Mouse (Mus musculus) thymus, adult 18-20 months (tissue): ENCODE measurements around the gene Tmem238.
"Not testable (repeated sequence)": the region's sequence is repeated elsewhere in the genome, so short reads cannot be mapped to it uniquely, and the experiment has no call there.

Experiments
- DNase-seq, 2 experiments: peaks; one replicate each; pipeline ENCODE4 v3.0.0; 2022; ENCODE audit warnings: mixed read lengths in 2 of 2

Gene Tmem238

DNA sequence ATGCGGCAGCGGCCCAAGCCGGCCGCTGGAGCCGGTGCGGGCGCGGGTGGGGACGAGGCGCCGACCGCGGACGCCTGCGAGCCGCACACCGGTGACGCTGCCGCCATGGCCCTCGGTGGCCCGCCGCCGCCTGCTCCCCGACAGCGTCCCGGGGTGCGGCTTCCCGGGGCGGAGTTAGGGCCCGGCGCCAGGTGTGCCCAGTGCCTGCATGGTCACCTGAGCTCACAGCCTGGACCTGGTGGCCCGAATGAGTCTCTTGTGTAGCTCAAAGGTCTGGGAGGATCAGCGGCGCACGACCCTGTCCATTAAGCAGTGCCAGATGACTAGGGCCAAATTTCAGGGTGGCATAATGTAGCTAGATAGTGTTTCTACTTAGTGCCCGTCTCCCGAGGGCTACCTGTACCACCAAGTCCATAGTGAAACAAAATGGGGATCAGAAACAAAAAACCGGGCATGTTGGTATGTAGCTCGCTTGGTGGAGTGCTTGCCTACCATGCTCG lies at the start of gene Tmem238:
TSS of gene Tmem238 (minus strand) at position 221 of the 500 bp plus-strand sequence.
- no peak for DNase-seq

DNA sequence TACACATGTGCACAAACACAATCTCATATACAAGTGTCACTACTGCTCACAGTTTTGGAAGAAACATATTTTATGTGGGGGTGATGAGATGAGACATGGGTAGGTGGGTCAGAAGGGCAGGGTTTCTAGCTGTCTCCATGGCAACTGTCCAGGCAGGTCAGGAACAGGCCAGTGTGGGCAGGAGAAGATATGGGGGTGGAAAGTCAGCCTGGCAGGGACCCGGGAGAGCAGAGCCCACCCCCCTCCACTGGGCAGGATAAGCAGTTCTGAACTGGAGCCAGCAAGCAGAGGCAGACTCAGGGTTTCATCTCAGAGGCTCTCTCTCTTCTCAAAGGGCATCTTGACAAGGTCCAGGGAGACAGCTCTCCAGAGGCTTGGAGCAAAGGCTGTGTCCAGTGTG lies 48.2 kb upstream of the Tmem238 start:
- no peak for DNase-seq

DNA sequence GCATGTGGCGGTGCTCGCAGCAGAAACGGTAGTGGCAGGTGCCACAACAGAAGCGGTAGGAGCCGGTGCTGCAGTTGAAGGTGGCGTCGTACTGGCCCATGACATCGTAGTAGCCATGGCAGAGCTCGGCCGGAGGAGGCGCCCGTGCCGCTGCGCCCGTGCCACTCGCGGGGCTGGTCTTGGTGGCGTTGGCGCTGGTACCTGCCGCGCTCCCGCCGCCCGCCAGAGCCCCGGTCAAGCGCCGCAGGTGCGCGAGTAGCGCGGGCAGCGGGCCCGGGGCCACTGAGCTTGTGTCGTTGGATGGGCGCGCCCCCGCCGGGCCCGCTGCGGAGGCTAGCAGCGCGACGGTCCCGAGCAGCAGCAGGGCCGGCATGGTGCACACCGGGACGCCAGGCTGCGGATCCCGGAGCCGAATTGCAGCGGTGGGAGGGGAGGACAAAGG lies 46.9 kb upstream of the Tmem238 start:
- DNase-seq, result peak; percentile 42 to 43

- no peak for DNase-seq
These were observed 46.3 kb upstream of the Tmem238 start for GRCm38 (mm10) chr7:4835631-4836327.

- no peak for DNase-seq
These were observed 41.0 kb upstream of the Tmem238 start for GRCm38 (mm10) chr7:4830476-4830875.

DNA sequence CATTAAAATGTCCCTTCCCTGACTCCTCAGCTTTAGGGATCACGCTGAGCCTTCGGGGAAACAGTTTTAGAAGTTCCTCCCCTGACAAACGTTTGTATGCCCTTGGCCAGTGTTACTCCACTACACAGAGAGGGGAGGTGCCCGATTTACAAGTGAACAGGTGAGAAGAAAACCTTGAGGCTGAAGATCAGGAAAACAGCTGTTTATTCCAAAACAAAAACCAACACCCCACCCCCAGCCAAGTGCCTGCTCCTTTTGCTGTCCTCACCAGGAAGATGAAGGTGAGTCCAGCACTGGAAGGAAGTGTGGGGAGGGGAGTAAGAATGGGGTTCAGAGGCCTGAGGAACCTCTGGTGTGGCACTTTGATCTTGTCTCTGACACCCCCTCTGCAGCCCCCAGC lies 35.9 kb upstream of the Tmem238 start:
- no peak for DNase-seq

GRCm38 (mm10) chr7:4822162-4822907 lies 32.9 kb upstream of the Tmem238 start:
- no peak for DNase-seq

- DNase-seq, result no peak
These were observed 32.2 kb upstream of the Tmem238 start for GRCm38 (mm10) chr7:4821690-4822089.

- DNase-seq, result not testable (repeated sequence)
These were observed 31.5 kb upstream of the Tmem238 start for GRCm38 (mm10) chr7:4820925-4821324.

DNA sequence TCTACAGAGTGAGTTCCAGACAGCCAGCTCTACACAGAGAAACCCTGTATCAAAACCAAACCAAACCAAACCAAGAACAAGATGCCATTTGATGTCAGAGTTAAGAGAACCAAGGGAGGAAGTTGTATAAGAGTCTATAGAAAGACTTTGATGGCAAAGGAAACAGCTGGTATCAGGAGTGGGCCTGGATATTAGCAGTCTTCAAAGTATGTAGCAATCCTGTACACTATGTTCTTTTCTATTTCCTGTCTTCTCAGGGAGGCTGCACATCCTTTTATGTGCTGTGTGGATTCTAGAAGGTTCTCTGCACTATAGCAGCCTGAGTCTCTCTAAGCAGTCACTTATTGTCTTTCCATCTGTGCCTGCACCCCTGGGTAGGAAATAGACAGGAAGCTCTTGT lies 27.1 kb upstream of the Tmem238 start:
- peak in 1 of 2 experiments; percentile 29 for DNase-seq

- DNase-seq, result peak in 1 of 2 experiments; percentile 19
These were observed 23.8 kb upstream of the Tmem238 start for GRCm38 (mm10) chr7:4813105-4813791.

GRCm38 (mm10) chr7:4812303-4813104 lies 23.0 kb upstream of the Tmem238 start, which contains the start of gene Ube2s:
TSS of gene Ube2s (minus strand) at chr7:4812590.
- DNase-seq, result peak; percentile 97 to 99

- peak; percentile 44 to 59 for DNase-seq
These were observed 22.4 kb upstream of the Tmem238 start for GRCm38 (mm10) chr7:4811842-4812302.

GRCm38 (mm10) chr7:4811131-4811530 lies 21.7 kb upstream of the Tmem238 start:
- not testable (repeated sequence) for DNase-seq

GRCm38 (mm10) chr7:4806716-4807115 lies 17.3 kb upstream of the Tmem238 start:
- DNase-seq, result no peak

DNA sequence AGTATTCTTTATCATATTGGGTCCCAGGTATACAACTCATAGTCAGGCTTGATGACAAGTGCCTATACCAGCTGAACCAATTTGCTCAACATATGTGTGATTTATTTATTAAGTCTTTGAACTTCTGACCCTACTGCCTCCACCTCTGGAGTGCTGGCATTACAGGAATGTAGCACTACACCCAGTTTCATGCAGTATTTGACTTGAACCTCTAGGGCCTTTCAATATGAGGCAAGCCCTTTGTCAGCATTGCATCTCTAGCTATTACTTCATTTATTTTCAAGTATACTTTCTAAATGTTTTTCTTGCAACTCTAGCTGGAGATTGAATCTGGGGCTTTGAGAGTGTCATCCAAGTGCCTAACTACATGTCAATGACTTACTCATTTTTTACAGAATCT lies 12.8 kb upstream of the Tmem238 start:
- no peak for DNase-seq

GRCm38 (mm10) chr7:4795767-4796433 lies 6.4 kb upstream of the Tmem238 start:
- DNase-seq, result no peak

DNA sequence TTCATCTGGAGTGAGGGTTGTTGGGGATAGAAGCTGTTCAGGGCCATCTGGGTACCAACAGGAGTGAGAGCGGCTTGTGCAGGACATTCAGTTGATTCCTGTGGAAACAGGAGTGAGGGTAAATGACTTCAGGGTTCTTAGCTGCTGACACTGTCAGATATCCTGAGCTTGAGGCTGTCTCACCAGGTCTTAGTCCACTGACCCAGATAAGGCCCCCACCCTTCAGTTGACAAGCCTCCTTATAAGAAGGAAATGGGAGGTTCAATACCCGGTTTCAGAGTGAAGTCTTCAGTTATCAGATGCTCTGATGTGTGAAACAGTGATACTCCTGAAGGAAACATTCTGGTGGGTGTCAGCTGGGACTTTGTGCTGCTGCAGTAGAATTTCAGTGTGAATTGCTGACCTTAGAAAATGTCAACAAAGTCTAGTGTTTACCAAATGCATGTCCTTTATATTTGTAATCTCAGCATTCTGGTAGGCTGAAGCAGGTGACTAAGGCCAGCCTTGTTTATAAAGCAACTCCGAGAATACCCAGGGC lies 5.2 kb upstream of the Tmem238 start:
- no peak for DNase-seq

DNA sequence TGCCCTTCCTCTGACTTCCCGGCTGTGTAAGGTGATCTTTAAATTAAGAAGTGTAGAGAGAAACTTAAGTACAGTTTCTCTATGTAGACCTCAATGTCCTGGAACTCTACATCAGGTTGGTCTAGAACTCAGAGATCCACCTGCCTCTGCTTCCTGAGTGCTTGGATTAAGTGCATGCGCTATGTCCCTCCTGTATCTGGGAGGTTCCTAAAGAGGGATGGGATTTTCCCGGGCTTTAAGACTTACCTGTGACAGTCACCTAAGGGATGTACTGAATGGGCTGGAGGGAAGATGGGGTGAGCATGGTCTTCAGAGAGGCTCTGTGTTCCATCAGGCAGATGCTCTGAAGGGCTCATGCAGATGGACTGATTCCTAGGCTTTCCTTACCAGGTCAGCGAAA lies 4.2 kb upstream of the Tmem238 start:
- no peak for DNase-seq

DNA sequence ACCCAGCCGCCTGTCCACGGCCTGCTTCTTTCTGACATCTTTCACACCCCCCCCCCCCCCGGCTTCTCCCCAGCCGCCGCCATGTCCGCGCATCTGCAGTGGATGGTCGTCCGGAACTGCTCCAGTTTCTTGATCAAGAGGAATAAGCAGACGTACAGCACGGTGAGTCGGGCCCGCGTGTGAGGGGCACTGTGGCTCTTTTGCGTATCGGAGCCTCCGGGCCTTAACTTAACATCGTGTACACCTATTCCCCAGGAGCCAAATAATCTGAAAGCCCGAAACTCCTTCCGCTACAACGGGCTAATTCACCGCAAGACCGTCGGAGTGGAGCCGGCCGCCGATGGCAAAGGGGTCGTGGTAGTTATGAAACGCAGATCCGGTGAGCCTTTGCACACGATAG lies 3.8 kb upstream of the Tmem238 start:
- not testable (repeated sequence) for DNase-seq
